Mouse (Mus musculus) layer of hippocampus, postnatal 14 days (tissue): ENCODE results near the gene Manba. TPM values are rescaled to one million over a fixed set of nuclear protein-coding genes. Genes with fewer than 3 reads are reported as not detected.
"Not testable (repeated sequence)": the region's sequence is repeated elsewhere in the genome, so short reads cannot be mapped to it uniquely, and the experiment has no call there.

Source experiments
- DNase-seq, 2 experiments: peaks; one replicate each; pipeline ENCODE4 v3.0.0; 2021 to 2022; ENCODE audit warnings: low spot score in 2 of 2, mixed read lengths in 1 of 2
- total RNA-seq, 2 experiments: library from RNA; stranded (reverse); gene quantifications; 2 replicates each; pipeline ENCODE4 v1.2.3; 2021

Manba gene
- total RNA-seq, 2 experiments from 2014 or later, result 6.4 to 11.1 TPM

DNA sequence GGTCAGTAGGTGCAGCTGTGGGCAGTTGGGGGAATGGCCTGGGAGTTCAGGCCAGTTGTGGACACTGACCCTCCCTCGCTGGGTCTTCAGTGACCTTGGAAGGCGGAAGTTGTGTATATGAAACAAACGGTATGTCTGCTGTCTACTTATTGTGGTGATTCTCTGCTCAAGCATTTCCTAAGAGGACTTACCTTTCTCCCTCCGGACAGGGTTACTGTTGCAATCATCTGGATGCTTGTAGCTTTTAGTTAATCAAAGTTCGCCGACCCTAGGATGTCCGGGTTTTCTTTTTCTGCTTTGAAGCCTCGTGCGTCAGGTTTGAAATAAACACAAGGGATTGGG is 460 bp downstream of the Manba start:
- DNase-seq, result no peak

DNA sequence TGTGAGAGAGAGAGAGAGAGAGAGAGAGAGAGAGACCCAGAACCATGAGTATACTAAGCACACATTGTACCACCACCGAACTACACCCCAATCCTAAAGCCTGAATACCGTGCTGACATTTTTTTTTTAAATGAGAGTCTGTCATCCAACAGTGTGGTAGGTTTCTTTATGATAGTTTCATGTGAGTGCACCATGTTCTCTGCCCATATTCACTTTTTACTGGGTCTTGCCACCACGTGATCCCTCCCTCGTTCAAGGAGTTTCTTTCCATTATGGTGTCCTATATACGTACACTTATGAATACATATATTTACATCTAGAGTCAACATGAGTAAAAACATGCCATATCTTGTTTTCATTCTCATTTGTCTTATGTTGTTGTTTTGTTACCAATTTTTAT is 940 bp downstream of the Manba start:
- DNase-seq, result no peak

DNA sequence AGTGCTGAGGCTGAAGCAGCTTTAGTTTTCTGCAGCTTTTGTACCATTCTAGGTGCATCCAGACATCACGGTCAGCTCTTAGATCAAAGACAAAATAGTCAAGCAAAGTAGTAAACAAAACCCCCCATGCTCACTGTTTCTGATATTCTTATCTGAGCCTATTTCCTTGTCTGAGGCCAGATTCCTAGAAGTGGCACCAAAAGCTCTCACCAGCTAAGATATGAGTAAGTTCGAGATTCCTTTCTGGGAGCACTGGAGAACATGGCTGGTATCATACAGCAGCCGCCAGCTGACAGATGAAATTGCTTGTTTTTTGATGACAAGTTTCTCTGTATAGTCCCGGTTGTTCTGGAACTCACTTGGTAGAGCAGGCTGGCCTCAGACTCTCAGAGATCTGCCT is 2.4 kb downstream of the Manba start:
- DNase-seq, result no peak

- DNase-seq, result no peak
These were observed 4.6 kb downstream of the Manba start for GRCm38 (mm10) chr3:135489865-135490520.

GRCm38 (mm10) chr3:135491102-135491501 is 5.7 kb downstream of the Manba start:
- DNase-seq, result no peak

DNA sequence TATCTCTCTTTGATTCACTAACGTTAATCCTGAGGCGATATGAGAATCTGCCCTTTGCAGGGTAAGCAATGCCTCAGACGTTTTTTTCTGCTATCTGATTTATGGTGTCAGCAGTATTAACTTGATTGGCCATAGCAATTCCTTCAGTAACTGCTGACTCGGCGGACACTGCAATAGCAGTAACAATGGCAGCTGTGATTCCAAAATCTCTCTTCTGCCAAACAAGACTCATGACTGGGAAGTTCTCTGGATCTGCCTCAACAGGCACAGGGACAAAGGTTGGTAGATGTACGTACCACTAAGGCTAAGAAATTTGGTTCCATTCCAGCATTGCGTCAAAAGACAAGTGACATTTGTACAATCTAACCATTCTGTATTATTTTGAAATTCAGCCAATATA is 7.9 kb downstream of the Manba start:
- not testable (repeated sequence) for DNase-seq

GRCm38 (mm10) chr3:135497956-135498355 is 12.5 kb downstream of the Manba start:
- not testable (repeated sequence) for DNase-seq

DNA sequence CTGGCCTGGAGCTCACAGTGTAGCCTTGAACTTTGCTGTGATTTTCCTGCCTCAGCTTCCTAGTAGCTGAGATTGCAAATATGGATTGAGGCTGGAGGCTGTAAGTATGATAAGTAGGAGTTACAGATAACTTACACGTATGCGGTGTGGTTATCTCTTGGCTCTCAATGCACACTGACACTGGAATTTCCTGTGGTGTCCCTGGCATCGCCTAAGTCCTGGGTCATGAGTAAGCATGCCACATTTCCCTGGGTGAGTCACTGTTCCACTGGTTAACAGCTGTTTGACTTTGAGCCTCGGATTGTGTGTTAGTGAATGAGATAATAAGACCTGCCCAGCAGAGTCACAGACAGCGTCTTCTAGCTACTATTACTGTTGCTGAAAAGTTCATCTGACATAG is 13.5 kb downstream of the Manba start:
- DNase-seq, result no peak

DNA sequence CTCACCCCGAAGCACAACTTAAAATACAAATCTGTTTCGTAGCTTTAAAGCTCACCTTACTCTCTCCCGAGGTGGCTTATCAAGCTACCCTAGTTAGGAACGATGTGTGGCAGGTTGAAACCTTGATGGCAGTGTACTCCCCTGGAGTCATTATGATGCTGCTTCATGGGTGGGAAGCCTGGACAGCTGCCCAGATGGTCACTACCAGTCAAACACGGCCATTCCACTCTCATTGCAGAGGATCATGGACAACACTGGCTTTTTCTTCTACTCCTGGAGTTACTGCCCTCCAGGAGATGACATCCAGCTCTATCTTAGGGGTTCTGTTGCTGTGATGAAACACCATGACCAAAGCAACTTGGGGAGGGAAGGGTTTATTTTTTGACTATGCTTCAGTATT is 17.7 kb downstream of the Manba start:
- DNase-seq, result no peak

- peak in 1 of 2 experiments; percentile 26 for DNase-seq
These were observed 20.0 kb downstream of the Manba start for GRCm38 (mm10) chr3:135505369-135505909.

- no peak for DNase-seq
These were observed 20.6 kb downstream of the Manba start for GRCm38 (mm10) chr3:135505916-135506482.

DNA sequence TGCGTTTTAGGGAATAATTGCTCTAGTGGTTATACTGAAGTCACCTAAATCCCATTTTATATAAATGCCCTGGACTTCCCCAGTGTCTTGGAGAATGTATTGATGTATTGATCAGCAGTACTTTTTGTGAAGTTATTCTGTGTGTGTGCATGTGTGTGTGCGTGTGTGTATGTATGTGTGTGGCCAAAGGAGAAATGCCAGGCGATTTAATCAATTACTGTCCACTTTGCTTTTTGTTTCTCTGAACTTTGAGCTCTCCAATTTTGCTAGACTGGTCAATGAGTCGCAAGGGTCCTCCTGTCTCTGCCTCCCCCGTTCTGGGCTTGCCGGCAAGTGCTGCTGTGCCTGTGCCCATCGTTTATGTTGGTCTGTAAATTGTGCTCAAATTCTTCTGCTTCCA is 22.1 kb downstream of the Manba start:
- no peak for DNase-seq

DNA sequence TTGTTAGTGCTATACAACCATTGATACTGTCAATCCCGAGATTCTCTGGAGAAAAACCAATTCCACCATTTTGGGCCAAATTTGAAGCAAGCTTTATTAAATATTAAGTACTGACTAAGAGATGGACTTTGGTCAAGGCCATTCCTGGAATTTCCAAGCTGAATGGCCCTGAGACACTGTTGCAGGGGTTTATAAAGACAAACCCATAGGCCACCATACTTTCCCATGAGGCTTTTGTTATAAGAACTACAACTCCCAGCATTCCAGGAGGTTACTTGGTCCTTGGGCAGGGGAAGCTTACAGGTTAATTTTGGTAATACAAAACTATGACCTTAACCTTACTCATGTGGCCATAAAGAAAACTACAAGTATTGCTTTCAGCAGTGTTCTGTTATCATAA is 22.8 kb downstream of the Manba start:
- no peak for DNase-seq

- no peak for DNase-seq
These were observed 25.0 kb downstream of the Manba start for GRCm38 (mm10) chr3:135510372-135510771.

DNA sequence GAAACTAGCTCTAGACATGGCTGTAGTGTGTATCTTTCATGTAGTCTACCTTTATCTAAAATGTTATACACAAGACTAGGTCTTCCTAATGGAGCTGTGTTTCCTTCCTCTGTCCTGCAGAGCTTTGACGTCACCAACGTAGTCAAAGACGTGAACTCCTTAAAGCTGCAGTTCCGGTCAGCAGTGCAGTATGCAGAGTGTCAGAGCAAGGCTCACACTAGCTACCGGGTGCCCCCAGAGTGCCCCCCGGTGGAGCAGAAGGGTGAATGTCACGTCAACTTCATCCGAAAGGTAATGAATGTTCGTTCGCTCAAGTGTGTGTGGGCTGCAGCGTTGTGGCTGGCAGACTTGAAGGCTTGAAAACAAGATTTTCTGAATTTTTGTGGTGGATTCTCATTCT is 26.3 kb downstream of the Manba start:
- DNase-seq, result no peak

DNA sequence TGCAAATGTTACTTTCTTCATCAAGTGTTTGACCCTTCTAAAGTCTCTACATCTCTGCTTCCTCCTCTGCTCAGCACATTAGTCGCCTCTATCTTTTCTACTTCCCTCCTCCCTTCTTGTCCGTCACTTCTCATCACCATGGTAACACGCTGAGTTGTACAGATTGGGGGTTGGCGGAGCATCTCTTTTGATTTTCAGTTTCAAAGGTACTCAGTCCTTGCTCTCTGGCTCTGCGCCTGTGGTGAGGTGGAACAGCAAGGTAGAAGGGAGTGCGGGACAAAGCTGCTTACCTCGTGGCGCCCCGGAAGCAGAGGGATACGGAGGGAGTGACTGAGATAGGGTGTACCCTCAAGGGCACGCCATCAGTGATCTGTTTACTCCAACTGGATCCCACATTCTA is 27.9 kb downstream of the Manba start:
- peak in 1 of 2 experiments; percentile 39 for DNase-seq

GRCm38 (mm10) chr3:135513800-135514425 is 28.5 kb downstream of the Manba start:
- no peak for DNase-seq

DNA sequence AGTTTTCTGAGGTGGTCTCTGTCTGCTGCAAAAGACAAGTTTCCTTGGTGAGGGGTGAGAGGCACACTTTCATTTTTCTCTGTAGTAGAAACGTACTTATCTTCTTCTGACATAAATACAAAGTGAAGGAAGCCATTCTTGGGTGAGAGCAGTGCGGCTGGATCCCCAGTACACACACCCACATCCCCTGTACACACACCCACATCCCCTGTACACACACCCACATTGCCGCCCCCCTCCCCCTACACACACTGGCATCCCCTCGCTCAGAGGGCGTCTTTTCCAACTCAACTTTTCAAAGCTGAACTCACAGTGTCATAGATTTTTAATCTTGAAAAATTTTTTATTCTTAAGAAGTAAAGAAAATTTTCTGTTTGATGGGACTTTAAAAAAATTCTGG is 29.8 kb downstream of the Manba start:
- DNase-seq, result no peak

DNA sequence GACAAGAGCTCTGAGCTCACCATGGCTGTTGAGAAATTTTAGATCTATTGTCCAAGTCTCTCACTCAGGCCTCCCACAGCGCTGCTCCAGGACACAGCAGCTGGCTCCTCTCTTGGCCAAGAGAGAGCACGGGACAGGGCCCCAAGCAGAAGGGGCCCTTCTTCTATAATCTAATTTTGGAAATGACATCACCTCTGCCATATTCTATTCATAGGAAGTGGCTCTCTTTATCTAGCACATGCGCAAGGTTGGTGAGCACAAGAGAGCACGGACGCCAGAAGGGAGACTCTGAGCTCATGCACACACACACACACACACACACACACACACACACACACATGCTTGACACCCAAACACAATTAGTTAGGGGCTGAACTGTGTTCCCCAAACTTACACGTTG is 31.5 kb downstream of the Manba start:
- no peak for DNase-seq

- DNase-seq, result no peak
These were observed 33.5 kb downstream of the Manba start for GRCm38 (mm10) chr3:135518882-135519281.

DNA sequence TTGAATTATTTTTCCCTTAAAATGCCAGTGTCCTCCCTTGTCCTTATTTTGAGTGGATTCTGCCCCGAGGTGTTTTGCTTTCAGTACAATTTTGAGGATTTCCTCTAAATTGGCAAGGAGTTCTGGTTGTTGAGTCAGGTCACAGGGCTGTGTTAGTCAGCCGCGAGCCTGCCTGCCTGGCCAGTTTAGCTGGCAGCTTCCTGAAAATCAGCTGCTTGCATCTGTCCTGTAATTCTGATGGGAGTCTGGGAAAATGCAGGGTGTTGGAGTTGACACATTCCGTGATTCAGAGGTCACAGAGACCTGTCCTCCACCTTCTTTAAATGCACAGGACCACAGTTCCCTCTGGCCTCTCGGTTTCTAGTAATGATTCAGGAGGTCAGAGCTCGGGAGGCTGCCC is 34.2 kb downstream of the Manba start:
- DNase-seq, result no peak

DNA sequence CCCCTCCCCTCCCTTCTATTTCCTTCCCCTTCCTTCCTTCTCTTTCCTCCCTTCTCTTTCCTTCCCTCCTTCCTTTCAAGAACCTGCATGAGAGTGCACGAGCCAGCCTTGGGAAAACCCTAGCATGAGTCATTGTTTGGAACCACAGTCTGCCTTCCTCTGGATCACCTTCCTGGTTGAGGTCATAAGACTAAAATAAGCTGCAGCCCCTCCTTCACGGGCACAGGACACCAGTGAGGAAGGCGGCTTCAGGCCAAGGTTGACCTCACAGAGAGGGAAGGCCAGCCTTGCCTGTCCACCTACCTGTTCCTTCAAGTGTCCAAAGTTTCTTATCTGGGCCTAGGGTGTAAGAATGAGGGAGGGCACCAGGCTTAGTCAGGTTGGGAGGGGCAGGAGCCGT is 36.6 kb downstream of the Manba start:
- DNase-seq, result no peak
